Mouse (Mus musculus): Measurements from ENCODE around the gene Mef2b. TPM values are rescaled to one million over a fixed set of nuclear protein-coding genes. Genes with fewer than 3 reads are reported as not detected.

Mef2b gene
- total and polyA plus RNA-seq, 3 experiments, result 60.1 to 232 (median 168) TPM

GRCm38 (mm10) chr8:70130066-70130465, 9.4 kb upstream of the Mef2b start:
- peaks cover 14% of the 10 kb centered on the region for H3K79me2 ChIP-seq (replicated peaks; ENCODE audit: control insufficient read depth, extremely low read depth, insufficient read depth, poor library complexity, severe bottlenecking)
- no peaks in the 10 kb centered on the region for H3K9me3 ChIP-seq (replicated peaks; ENCODE audit: low read length)
- peaks cover 23 to 35% of the 10 kb centered on the region in 2 experiments for H3K36me3 ChIP-seq (replicated peaks in 1 of 2; ENCODE audit: control insufficient read depth in 1 of 2, insufficient read depth in 1 of 2, low read length in 1 of 2)
- peaks cover 10 to 43% of the 10 kb centered on the region in 2 experiments; a peak in 3 of 4 replicates for H3K4me1 ChIP-seq (ENCODE audit: control insufficient read depth in 1 of 2, insufficient read depth in 2 of 2)
- H3K27ac ChIP-seq (ENCODE audit: insufficient read depth, low read depth), result no peak overlapping the region
- no peak overlapping the region for H3K9ac ChIP-seq (ENCODE audit: insufficient read depth, low read depth)
- in situ Hi-C loops (cut with MboI; ENCODE audit: low pct_ligation_motif_present, low pct_unique_long_range_greater_than_20kb, low sequenced_read_pairs), result loop anchor here (5.0 kb wide), 1 partner anchor 37 kb away; no protein-coding TSS in a partner anchor
- dilution Hi-C loops (cut with MboI; ENCODE audit: extremely low pct_ligation_motif_present, extremely low pct_unique_long_range_greater_than_20kb, low sequenced_read_pairs), result no loop called here
- no peak overlapping the region for H3K4me2 ChIP-seq (ENCODE audit: insufficient read depth, low read depth, poor library complexity, severe bottlenecking)
- no peaks in the 10 kb centered on the region for H3K27me3 ChIP-seq (replicated peaks)
- H3K4me3 ChIP-seq (replicated peaks in 1 of 3; ENCODE audit: low read depth in 2 of 3, low read length in 2 of 3, poor library complexity in 1 of 3), result no peak overlapping the region
- no peak for DNase-seq (ENCODE audit: extremely low read depth)
- TF ChIP-seq CTCF (conservative IDR thresholded peaks at IDR 0.05 in 1 of 2, IDR thresholded peaks at IDR 0.05 in 1 of 2; ENCODE audit: low read depth in 2 of 2, low read length in 2 of 2) (no peak), MYC (IDR thresholded peaks at IDR 0.05; ENCODE audit: low read depth, low read length) (no peak), IRF4 (IDR thresholded peaks at IDR 0.05; ENCODE audit: low read depth, low read length) (no peak), ZKSCAN1 (IDR thresholded peaks at IDR 0.05; ENCODE audit: borderline replicate concordance, low read depth, low read length) (no peak), MAFK (IDR thresholded peaks at IDR 0.05; ENCODE audit: insufficient replicate concordance, low read length) (no peak), SIN3A (IDR thresholded peaks at IDR 0.05; ENCODE audit: low read length) (no peak), E2F4 (IDR thresholded peaks at IDR 0.05; ENCODE audit: insufficient replicate concordance, low read depth, low read length) (no peak), MAX (IDR thresholded peaks at IDR 0.05; ENCODE audit: low read length) (no peak), CHD1 (IDR thresholded peaks at IDR 0.05; ENCODE audit: low read depth, low read length) (no peak), RCOR1 (conservative IDR thresholded peaks at IDR 0.05; ENCODE audit: low read depth, low read length) (no peak), EP300 (IDR thresholded peaks at IDR 0.05; ENCODE audit: low read length) (no peak), SMC3 (IDR thresholded peaks at IDR 0.05; ENCODE audit: low read depth, low read length) (no peak), ZMIZ1 (IDR thresholded peaks at IDR 0.05; ENCODE audit: low read depth, low read length) (no peak), RAD21 (IDR thresholded peaks at IDR 0.05; ENCODE audit: low read depth, low read length) (no peak), NELFE (IDR thresholded peaks at IDR 0.05; ENCODE audit: low read depth, low read length) (no peak), MXI1 (IDR thresholded peaks at IDR 0.05; ENCODE audit: low read depth, low read length) (no peak), POLR2AphosphoS2 (IDR thresholded peaks at IDR 0.05; ENCODE audit: low read depth, low read length) (no peak), MEF2A (IDR thresholded peaks at IDR 0.05; ENCODE audit: borderline replicate concordance, low read depth, low read length) (no peak), BHLHE40 (IDR thresholded peaks at IDR 0.05; ENCODE audit: low read depth, low read length) (no peak)

GRCm38 (mm10) chr8:70131166-70131883, 8.2 kb upstream of the Mef2b start, which contains the start of gene Nr2c2ap:
Nr2c2ap (plus strand) TSS chr8:70131333.
- DNase-seq (ENCODE audit: extremely low read depth), result peak; percentile 92
- no peaks in the 10 kb centered on the region for H3K9me3 ChIP-seq (replicated peaks; ENCODE audit: low read length)
- peak within 1 kb of the TSS; percentile 76 to 89 (median 77) for H3K4me3 ChIP-seq (replicated peaks in 1 of 3; ENCODE audit: low read depth in 2 of 3, low read length in 2 of 3, poor library complexity in 1 of 3)
- no peaks in the 10 kb centered on the region for H3K27me3 ChIP-seq (replicated peaks)
- H3K27ac ChIP-seq (ENCODE audit: insufficient read depth, low read depth), result peak within 1 kb of the TSS; percentile 37
- dilution Hi-C loops (cut with MboI; ENCODE audit: extremely low pct_ligation_motif_present, extremely low pct_unique_long_range_greater_than_20kb, low sequenced_read_pairs) (no loop called here), in situ Hi-C loops (cut with MboI; ENCODE audit: low pct_ligation_motif_present, low pct_unique_long_range_greater_than_20kb, low sequenced_read_pairs) (loop anchor here (5.0 kb wide), 1 partner anchor 36 kb away; no protein-coding TSS in a partner anchor)
- peaks cover 10 to 46% of the 10 kb centered on the region in 2 experiments; a peak in 3 of 4 replicates for H3K4me1 ChIP-seq (ENCODE audit: control insufficient read depth in 1 of 2, insufficient read depth in 2 of 2)
- H3K4me2 ChIP-seq (ENCODE audit: insufficient read depth, low read depth, poor library complexity, severe bottlenecking), result peak within 1 kb of the TSS; percentile 65
- peak within 1 kb of the TSS; percentile 87 for H3K9ac ChIP-seq (ENCODE audit: insufficient read depth, low read depth)
- H3K36me3 ChIP-seq (replicated peaks in 1 of 2; ENCODE audit: control insufficient read depth in 1 of 2, insufficient read depth in 1 of 2, low read length in 1 of 2), result peaks cover 35 to 48% of the 10 kb centered on the region in 2 experiments
- peaks cover 14% of the 10 kb centered on the region for H3K79me2 ChIP-seq (replicated peaks; ENCODE audit: control insufficient read depth, extremely low read depth, insufficient read depth, poor library complexity, severe bottlenecking)
- TF ChIP-seq TCF12 (IDR thresholded peaks at IDR 0.05; ENCODE audit: low read depth, low read length) (peak; percentile 64), ZNF384 (IDR thresholded peaks at IDR 0.05; ENCODE audit: low read depth, low read length) (no peak), E2F4 (IDR thresholded peaks at IDR 0.05; ENCODE audit: insufficient replicate concordance, low read depth, low read length) (peak; percentile 32; the same call in 1 of the 2 replicates), NELFE (IDR thresholded peaks at IDR 0.05; ENCODE audit: low read depth, low read length) (peak; percentile 77), EP300 (IDR thresholded peaks at IDR 0.05; ENCODE audit: low read length) (no peak), SMC3 (IDR thresholded peaks at IDR 0.05; ENCODE audit: low read depth, low read length) (no peak; the same call in 1 of the 2 replicates), IRF4 (IDR thresholded peaks at IDR 0.05; ENCODE audit: low read depth, low read length) (peak; percentile 17; the same call in 1 of the 2 replicates), NRF1 (IDR thresholded peaks at IDR 0.05; ENCODE audit: low read depth, low read length) (peak; percentile 90), MAFK (IDR thresholded peaks at IDR 0.05; ENCODE audit: insufficient replicate concordance, low read length) (no peak), SIN3A (IDR thresholded peaks at IDR 0.05; ENCODE audit: low read length) (peak; percentile 94), ETS1 (conservative IDR thresholded peaks at IDR 0.05; ENCODE audit: low read depth, low read length) (no peak), BHLHE40 (IDR thresholded peaks at IDR 0.05; ENCODE audit: low read depth, low read length) (peak; percentile 43; the same call in 1 of the 2 replicates), MXI1 (IDR thresholded peaks at IDR 0.05; ENCODE audit: low read depth, low read length) (peak; percentile 93), GABPA (IDR thresholded peaks at IDR 0.05; ENCODE audit: insufficient replicate concordance, low read depth, low read length) (no peak), ELF1 (IDR thresholded peaks at IDR 0.05; ENCODE audit: low read depth, low read length) (peak; percentile 97), USF1 (IDR thresholded peaks at IDR 0.05; ENCODE audit: low read depth, low read length) (no peak), POLR2AphosphoS2 (IDR thresholded peaks at IDR 0.05; ENCODE audit: low read depth, low read length) (peak; percentile 71; the same call in 1 of the 2 replicates), MAZ (IDR thresholded peaks at IDR 0.05; ENCODE audit: low read depth, low read length) (peak; percentile 40), KAT2A (IDR thresholded peaks at IDR 0.05; ENCODE audit: insufficient replicate concordance, low read length) (0 out of 2 replicates have a peak, but pooled peaks have one; percentile 38), POLR2A (IDR thresholded peaks at IDR 0.05; ENCODE audit: low read depth, low read length) (peak; percentile 94)
